Mouse (Mus musculus) right cerebral cortex, postnatal 4 days (tissue): ENCODE results near the gene Scube2.

Experiments
- DNase-seq: peaks from one replicate; pipeline ENCODE4 v3.0.0-alpha.2; 2022

Gene Scube2

DNA sequence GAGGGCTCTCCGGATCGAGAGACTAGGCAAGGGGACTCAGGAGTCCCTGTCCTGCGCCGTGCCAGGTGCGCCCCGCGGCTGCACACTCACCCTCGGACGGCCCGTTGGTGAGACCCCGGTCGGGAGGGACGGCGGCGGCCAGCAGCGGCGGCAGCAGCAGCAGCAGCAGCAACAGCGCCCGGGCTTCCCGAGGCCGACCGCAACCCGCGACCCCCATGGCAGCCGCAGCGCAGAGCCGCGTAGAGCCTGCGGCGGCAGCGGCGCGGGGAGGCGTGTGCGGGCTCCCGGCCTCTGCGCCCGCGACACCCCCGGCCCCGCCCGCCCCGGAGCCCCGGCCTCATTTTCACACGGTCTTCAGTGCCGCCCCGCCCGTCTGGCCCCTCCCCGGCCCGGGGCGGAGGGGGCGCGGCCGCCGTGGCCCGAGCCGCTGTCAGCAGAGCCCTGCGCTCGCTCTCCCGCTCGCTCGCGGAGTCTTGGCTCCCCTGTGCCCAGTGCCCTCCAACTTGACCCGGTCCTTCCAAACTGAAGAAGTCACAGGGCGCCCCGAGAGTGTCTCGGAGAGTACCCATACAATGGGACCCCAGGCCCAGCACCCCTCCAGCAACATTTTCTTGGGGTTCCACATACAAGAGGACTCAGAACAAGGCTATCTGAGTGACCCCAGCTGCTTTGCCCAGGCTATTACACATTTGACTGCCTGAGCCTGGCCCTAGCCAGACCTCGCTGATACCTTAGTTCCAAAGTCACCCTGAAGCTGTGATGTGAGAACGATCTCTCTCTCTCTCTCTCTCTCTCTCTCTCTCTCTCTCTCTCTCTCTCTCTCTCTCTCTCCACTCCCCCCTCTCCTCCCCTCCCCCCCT lies at the start of gene Scube2:
Gene Scube2, minus strand, starts transcription at position 310 of the 860 bp plus-strand sequence.
- DNase-seq, result peak; percentile 25

GRCm38 (mm10) chr7:109906165-109906564 lies 40.7 kb upstream of the Scube2 start:
- DNase-seq, result no peak

DNA sequence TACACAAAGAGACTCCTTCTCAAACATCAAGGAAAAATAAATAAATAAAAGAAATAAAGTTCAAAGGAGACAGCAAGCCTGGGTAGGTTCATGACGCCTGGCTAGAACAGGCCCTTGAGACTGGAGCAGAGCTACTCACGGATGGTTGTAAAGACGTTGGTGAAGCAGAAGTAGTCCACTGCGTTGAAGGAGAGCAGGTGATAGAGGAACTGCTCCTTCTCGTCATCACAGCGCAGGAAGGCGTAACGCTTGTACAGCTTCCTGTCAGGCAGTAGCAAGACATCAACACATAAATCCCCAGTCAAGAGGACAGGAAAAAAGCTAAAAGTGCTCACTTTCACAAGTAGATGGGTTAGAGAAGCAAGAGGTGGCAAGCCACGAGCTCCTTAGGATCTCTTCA lies 35.4 kb upstream of the Scube2 start:
- no peak for DNase-seq

GRCm38 (mm10) chr7:109898911-109899310 lies 33.4 kb upstream of the Scube2 start:
- no peak for DNase-seq

GRCm38 (mm10) chr7:109892530-109892929 lies 27.1 kb upstream of the Scube2 start:
- peak; percentile 88 for DNase-seq

- DNase-seq, result no peak
These were observed 26.3 kb upstream of the Scube2 start for GRCm38 (mm10) chr7:109891786-109892185.

GRCm38 (mm10) chr7:109890256-109890655 lies 24.8 kb upstream of the Scube2 start:
- no peak for DNase-seq

DNA sequence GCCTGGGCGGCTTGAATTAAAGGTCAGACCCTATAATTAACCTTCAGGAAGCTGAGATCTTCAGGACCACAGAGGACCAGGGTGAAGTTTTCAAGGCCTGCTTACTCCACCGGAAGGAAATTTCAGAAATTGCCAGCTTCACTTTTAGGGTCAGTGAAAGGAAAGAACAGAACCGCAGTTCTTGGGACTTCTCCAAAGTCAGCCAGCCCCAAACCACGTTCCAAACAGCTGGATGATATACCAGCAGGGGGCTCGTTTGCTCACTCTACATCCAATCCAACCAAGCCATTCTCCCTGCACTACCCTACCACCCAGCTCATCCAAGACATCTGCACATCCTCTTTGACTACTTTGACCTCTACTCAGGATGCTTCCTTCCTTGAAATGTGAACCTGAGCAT lies 23.8 kb upstream of the Scube2 start:
- DNase-seq, result no peak

DNA sequence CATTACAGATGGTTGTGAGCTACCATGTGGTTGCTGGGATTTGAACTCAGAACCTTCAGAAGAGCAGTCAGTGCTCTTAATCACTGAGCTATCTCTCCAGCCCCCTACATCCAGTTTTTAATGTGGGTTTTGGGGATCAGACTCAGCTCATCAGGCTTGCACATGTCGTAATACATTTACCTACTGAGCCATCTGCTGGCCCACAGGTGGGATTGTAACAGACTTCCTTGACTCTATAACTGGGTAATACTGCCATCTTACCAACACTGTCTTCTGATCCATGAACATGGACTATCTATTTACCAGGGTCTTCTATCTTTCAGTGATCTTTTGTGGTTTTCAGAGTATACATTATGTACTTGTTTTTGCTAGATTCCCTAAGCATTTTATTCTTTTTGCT lies 20.8 kb upstream of the Scube2 start:
- DNase-seq, result no peak

DNA sequence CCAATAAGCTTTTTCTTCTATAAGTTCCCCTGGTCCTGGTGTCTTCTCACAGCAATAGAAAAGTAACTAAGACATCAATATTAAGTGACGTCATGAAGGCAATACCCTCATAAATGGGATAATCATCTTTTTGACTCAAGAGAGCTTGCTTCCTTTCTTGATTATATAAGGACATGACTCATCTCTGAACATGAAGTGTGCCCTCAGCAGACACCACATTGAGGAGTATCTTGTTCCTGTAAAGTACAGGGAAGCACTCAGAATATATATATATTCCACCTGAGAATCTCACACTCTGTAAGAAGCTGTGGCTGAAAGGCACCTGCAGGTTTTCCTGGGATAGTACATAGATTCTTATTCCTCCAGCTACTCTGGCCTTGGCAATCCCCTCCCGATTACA lies 17.1 kb upstream of the Scube2 start:
- DNase-seq, result no peak

DNA sequence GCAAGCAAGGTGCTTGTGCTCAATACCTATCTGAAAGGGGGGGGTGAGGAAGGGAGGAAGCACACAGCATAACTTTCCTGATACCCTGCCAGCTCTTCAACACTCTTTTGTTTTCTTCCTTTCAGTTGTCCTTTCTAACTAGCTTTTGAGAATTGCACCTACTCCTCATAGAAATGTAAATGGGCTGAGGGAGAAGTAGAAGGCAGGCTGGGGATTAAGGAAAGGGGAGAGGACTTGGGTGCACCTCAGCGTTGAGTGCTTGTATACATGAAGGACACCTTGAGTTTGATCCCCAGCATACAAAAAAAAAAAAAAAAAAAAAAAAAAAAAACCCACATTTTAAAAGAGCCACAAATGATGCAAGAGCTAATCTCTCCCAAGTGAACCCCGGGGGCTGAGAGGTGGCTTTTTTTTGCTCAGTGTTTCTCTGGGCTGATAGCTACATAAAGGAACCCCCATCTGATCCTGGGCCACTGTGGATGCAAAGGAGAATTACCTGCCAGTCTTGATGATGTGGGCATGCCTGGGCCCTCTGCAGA lies 16.2 kb upstream of the Scube2 start:
- no peak for DNase-seq

DNA sequence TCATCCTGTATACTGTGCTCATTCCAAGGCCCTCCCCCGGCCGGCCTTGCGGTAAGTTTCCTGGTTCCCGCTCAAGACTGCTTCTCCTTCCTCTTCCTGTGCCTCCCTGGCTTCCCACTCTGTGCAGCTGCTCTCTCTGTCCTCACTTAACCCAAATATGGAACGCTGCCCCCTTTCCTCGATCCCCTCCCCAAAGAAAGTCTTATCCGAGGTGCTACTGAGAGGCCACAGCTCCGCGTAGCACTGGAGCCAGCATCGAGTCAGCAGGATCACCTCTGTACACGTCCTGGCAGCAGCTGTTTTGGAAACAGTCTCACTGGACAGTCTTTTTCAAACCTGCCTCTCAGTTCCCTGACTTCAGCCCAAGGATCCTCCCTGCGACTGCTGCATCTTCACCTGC lies 13.7 kb upstream of the Scube2 start:
- DNase-seq, result no peak

- no peak for DNase-seq
These were observed 10.6 kb upstream of the Scube2 start for GRCm38 (mm10) chr7:109876085-109876484.

GRCm38 (mm10) chr7:109875598-109875997 lies 10.1 kb upstream of the Scube2 start:
- no peak for DNase-seq

- no peak for DNase-seq
These were observed 9.6 kb upstream of the Scube2 start for GRCm38 (mm10) chr7:109875033-109875432.

GRCm38 (mm10) chr7:109873170-109873569 lies 7.7 kb upstream of the Scube2 start:
- DNase-seq, result no peak

- no peak for DNase-seq
These were observed 5.8 kb upstream of the Scube2 start for GRCm38 (mm10) chr7:109871232-109871631.

DNA sequence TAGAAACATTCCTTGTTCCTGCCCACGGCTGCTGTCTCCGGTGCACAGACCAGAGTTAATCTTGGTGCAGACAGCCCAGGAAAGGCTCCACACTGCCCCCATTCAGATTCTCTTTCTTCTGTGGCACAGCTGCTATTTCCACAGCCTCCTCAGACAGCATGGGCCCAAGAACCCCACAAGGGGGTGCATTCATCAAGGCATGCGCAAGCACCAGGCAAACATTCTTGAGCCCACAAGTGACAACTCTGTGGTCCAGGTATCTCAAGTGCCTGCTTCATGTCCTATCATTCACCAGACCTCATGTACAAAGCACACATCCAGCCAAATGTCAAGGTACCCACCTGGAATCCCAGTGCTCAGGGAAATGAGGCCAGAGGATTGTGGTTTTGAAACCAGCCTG lies 3.0 kb upstream of the Scube2 start:
- no peak for DNase-seq

DNA sequence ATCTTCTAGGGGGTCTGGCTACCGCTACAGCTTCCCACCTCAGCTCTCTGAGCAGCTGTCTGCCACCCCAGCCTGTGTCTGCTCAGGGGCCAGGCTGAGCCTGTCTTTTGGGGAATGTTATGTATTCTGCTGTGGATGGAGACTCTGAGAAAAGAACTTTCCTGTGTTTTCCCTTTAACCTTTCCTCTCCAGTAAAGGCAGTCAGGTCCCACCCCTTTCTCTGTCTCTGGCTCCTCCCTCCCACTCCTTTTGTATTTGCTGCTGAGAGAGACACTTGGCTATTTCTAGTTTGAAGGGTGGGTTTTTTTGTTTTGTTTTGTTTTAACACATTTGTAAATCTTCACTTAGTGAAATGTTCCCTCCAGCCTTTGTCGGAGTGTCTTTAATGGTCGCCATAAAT lies 1.2 kb upstream of the Scube2 start:
- no peak for DNase-seq

- DNase-seq, result no peak
These were observed 1.9 kb downstream of the Scube2 start for GRCm38 (mm10) chr7:109863561-109863960.

DNA sequence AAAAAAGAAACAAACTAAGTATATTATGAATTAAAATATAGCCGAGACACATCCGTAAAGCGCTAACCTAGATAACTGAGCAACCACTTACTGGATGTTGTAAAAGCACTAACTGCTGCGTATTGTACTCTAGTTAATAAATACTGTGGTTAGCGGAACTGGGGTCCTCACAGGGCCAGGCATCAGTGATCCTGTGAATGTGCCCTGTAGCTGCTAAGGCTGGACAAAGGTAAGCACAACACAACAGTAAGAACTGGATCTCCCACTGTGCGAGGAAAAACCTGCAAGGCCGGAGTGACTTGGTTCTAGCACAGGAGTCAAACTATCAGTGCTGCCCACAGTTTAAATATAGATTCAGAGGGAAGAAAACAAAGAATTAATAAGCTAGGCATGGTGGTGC lies 5.3 kb downstream of the Scube2 start:
- no peak for DNase-seq

- no peak for DNase-seq
These were observed 6.1 kb downstream of the Scube2 start for GRCm38 (mm10) chr7:109859354-109859753.

- DNase-seq, result no peak
These were observed 12.7 kb downstream of the Scube2 start for GRCm38 (mm10) chr7:109852752-109853212.

- DNase-seq, result no peak
These were observed 13.5 kb downstream of the Scube2 start for GRCm38 (mm10) chr7:109852017-109852416.

- DNase-seq, result no peak
These were observed 14.9 kb downstream of the Scube2 start for GRCm38 (mm10) chr7:109850531-109850930.
